Mouse (Mus musculus) liver, embryonic 13.5 days (tissue): ENCODE measurements around the gene Ube2v1. TPM values are rescaled to one million over a fixed set of nuclear protein-coding genes. Genes with fewer than 3 reads are reported as not detected.
A peak's percentile ranks its signal among the peaks of the same experiment; 100 is the strongest.
"Not testable (repeated sequence)": the region's sequence is repeated elsewhere in the genome, so short reads cannot be mapped to it uniquely, and the experiment has no call there.

Experiments used
- ATAC-seq: fragments of 200-750 bp; cut with Nextera tagmentation; 2 replicates; pipeline ENCODE4 v1.8.0; 2017; ENCODE audit warnings: low read depth, mild to moderate bottlenecking, moderate number of reproducible peaks, moderate library complexity
- DNase-seq: peaks from one replicate; pipeline ENCODE4 v3.0.0; 2022
- H3K27ac ChIP-seq: fragments of 300-500 bp; sonication (generic); 2 replicates; pipeline ENCODE4 v1.5.1; 2015; ENCODE audit warnings: moderate library complexity, mild to moderate bottlenecking, inconsistent platforms
- H3K27me3 ChIP-seq: fragments of 300-500 bp; sonication (generic); 2 replicates; pipeline ENCODE4 v1.6.1; 2015; ENCODE audit warnings: mild to moderate bottlenecking, inconsistent platforms
- H3K36me3 ChIP-seq: fragments of 300-500 bp; sonication (generic); 2 replicates; pipeline ENCODE4 v1.6.1; 2015; ENCODE audit warnings: mild to moderate bottlenecking, inconsistent platforms
- H3K4me1 ChIP-seq: fragments of 300-500 bp; sonication (generic); replicated peaks from 2 replicates; pipeline ENCODE4 v1.6.1; 2015; ENCODE audit warnings: inconsistent platforms
- H3K4me2 ChIP-seq: fragments of 300-500 bp; sonication (generic); 2 replicates; pipeline ENCODE4 v1.6.1; 2015; ENCODE audit warnings: inconsistent platforms, mild to moderate bottlenecking, moderate library complexity
- H3K4me3 ChIP-seq: fragments of 300-500 bp; sonication (generic); replicated peaks from 2 replicates; pipeline ENCODE4 v1.5.1; 2015; ENCODE audit warnings: mild to moderate bottlenecking, inconsistent platforms
- H3K9ac ChIP-seq: fragments of 300-500 bp; sonication (generic); 2 replicates; pipeline ENCODE4 v1.6.1; 2015; ENCODE audit warnings: mild to moderate bottlenecking, inconsistent platforms
- H3K9me3 ChIP-seq: fragments of 300-500 bp; sonication (generic); replicated peaks from 2 replicates; pipeline ENCODE4 v1.6.1; 2016; ENCODE audit warnings: inconsistent platforms
- WGBS: fragments of 180-500 bp; shearing (Covaris S2); methylation state at CpG from one replicate; pipeline ENCODE4 v1.1.7; 2015; ENCODE audit not compliant: insufficient replicate concordance; 5-methylcytosine and 5-hydroxymethylcytosine counted together
- polyA plus RNA-seq: library from polyadenylated mRNA; unstranded; fragments of >200 nt; fragmentation: Nextera tagmentation; extraction: Ambion mirVana; gene quantifications from 2 replicates; pipeline ENCODE4 v1.2.1, GENCODE M21; 2015

Gene Ube2v1
- polyA plus RNA-seq, 1 experiment from 2014 or later, result 205 TPM

DNA sequence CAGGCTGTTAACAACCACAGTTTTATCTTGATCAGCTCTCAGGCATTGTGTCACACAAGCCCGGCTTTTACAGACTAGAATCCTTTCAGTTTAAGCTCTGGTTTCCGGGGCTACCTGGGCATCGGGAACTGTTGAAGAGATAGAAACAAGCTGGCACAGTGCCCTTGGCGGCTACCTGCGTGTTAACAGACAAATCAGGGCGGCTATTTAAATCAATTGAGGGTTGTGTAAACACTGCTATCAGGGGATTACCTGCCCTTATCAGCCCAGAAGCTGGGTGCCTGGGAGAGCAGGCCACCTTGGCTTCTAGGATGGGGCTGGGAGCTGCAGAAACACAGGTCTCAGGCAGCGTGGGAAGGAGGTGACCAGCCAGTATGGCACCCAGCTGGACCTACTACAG, 20.8 kb upstream of the Ube2v1 start:
- H3K27me3 ChIP-seq, result 0 out of 2 replicates have a peak, but pooled peaks cover 4% of the 10 kb centered on the region
- no peak overlapping the region for H3K27ac ChIP-seq
- ATAC-seq (no peak), DNase-seq (no peak)
- H3K4me2 ChIP-seq, result no peak overlapping the region
- H3K9ac ChIP-seq, result no peak overlapping the region
- peaks cover 36% of the 10 kb centered on the region for H3K36me3 ChIP-seq
- 66% methylated on average over 7 of the region's 7 CpGs for WGBS
- H3K4me3 ChIP-seq, result no peak overlapping the region
- H3K4me1 ChIP-seq, result peaks cover 28% of the 10 kb centered on the region
- H3K9me3 ChIP-seq, result no peaks in the 10 kb centered on the region

GRCm38 (mm10) chr2:167651622-167652021, 19.7 kb upstream of the Ube2v1 start:
- DNase-seq (no peak), ATAC-seq (no peak)
- Histone ChIP-seq H3K27ac (no peak overlapping the region), H3K36me3 (peaks cover 38% of the 10 kb centered on the region), H3K4me3 (no peak overlapping the region), H3K4me2 (no peak overlapping the region), H3K27me3 (0 out of 2 replicates have a peak, but pooled peaks cover 4% of the 10 kb centered on the region), H3K9ac (no peak overlapping the region), H3K4me1 (peaks cover 17% of the 10 kb centered on the region), H3K9me3 (no peaks in the 10 kb centered on the region)
- WGBS, result 84% methylated on average over 9 of the region's 9 CpGs

DNA sequence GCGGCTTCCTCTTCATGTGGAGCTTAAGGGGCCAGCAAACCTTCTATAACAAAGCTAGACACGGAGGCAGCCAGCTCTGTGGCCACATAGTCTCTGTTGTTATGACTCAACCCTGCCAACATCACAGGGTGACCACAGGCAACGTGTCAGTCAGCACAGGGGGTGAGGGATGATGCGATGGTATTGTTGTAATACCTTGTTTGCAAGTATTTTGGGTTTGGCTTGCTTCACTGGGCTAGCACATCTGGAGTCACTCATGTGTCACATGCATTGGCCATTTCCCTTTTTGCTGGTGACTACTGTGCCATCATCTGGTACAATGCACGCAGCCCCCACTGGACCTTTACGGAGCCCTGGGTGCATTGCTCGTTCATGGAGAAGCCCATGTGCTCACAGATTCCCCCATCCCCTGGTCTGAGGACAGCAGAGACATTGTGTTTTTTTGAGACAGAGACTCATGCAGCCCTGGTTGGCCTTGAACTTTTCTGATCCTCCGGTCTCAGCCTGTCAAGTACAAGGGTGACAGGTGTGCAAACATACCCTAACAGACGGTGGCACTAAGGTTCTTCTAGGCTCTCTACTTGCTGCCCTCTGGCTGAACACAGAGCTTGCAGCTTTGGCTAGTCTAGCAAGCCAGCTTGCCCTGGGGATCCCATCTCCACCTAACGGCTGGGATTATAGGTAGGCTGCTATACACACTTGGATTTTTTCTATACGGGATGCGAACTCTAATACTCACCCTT, 17.6 kb upstream of the Ube2v1 start:
- DNase-seq (no peak), ATAC-seq (no peak)
- peaks cover 58% of the 10 kb centered on the region for H3K36me3 ChIP-seq

GRCm38 (mm10) chr2:167646411-167646810, 14.5 kb upstream of the Ube2v1 start:
- DNase-seq, result no peak
- H3K4me1 ChIP-seq, result peaks cover 15% of the 10 kb centered on the region
- peaks cover 45% of the 10 kb centered on the region for H3K36me3 ChIP-seq
- no peak overlapping the region for H3K4me3 ChIP-seq
- H3K4me2 ChIP-seq, result no peak overlapping the region
- H3K9me3 ChIP-seq, result no peaks in the 10 kb centered on the region
- H3K9ac ChIP-seq, result no peak overlapping the region
- H3K27ac ChIP-seq, result no peak overlapping the region
- WGBS, result 90% methylated on average over 4 of the region's 4 CpGs
- no peaks in the 10 kb centered on the region for H3K27me3 ChIP-seq
- ATAC-seq, result no peak

More for the DNA sequence above, 17.6 kb upstream of the Ube2v1 start:
- Histone ChIP-seq H3K4me3 (no peak overlapping the region), H3K4me2 (no peak overlapping the region), H3K27me3 (0 out of 2 replicates have a peak, but pooled peaks cover 4% of the 10 kb centered on the region), H3K27ac (no peak overlapping the region), H3K9me3 (no peaks in the 10 kb centered on the region), H3K4me1 (peaks cover 15% of the 10 kb centered on the region), H3K9ac (no peak overlapping the region)
- WGBS, result 79% methylated on average over 12 of the region's 12 CpGs

DNA sequence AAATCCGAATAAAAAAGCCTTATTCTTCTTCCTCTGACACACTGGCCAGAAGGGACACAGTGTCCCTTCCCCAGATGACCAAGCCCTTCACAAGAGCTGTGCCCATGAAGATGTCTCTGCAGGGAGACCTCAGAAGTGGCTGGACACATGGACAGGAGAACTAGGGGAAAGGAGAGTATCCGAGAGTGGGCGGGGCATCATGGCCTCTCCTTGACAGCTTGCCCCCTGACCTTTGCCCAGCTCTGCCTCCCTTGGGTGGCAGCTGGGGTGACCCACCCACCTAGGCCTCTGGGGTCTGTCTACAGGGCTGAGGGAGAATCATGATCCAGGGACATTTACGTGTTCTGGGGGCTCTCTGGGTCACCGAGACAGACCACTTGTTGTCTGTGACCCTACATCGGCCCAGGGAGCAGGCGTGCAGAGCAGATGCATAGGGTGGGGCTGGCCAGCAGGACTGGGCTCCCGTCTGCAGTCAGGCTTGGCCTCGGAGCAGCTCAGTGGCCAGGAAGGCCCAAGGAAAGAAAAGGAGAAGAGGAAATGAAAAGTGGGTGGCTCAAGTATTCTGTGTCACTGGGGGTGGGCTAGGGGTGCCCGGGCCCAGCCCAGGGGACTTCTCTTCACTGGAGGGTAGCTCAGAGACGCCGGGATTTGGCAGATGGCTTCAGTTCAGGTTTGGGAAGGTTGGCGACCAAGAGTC, 11.6 kb upstream of the Ube2v1 start:
- peaks cover 37% of the 10 kb centered on the region for H3K36me3 ChIP-seq

DNA sequence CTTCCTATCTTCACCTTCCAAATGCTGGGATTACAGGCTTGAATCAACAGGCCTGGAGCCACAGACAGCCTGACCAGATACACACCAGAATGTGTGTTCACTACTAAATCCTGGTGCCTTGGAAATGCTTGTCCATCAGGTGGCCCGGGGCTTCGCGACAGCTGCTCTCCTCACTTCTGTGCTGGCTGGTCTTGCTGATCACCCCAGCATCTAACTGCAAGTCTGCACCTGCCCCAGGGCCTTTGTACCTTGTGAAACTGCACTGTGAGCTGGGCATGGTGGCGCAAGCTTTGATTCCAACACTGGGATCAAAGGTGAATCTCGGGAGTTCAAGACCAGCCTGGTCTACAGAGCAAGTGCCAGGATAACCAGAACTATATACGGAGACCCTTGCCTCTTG, 10.3 kb upstream of the Ube2v1 start:
- Histone ChIP-seq H3K4me1 (peaks cover 16% of the 10 kb centered on the region), H3K9ac (no peak overlapping the region), H3K9me3 (no peaks in the 10 kb centered on the region), H3K27me3 (no peaks in the 10 kb centered on the region), H3K36me3 (peaks cover 30% of the 10 kb centered on the region), H3K27ac (no peak overlapping the region), H3K4me2 (no peak overlapping the region), H3K4me3 (no peak overlapping the region)
- ATAC-seq, result no peak
- 82% methylated on average over 6 of the region's 6 CpGs for WGBS
- no peak for DNase-seq

More for the DNA sequence above, 11.6 kb upstream of the Ube2v1 start:
- ATAC-seq, H3K9ac ChIP-seq, H3K27ac ChIP-seq, H3K4me3 ChIP-seq, H3K27me3 ChIP-seq, DNase-seq, H3K4me2 ChIP-seq, H3K9me3 ChIP-seq: not testable (repeated sequence)
- 77% methylated on average over 13 of the region's 13 CpGs for WGBS
- peaks cover 16% of the 10 kb centered on the region for H3K4me1 ChIP-seq

GRCm38 (mm10) chr2:167641337-167641736, 9.4 kb upstream of the Ube2v1 start:
- Histone ChIP-seq H3K4me1 (peaks cover 18% of the 10 kb centered on the region), H3K27me3 (no peaks in the 10 kb centered on the region), H3K9me3 (no peaks in the 10 kb centered on the region), H3K4me2 (no peak overlapping the region), H3K27ac (no peak overlapping the region), H3K9ac (no peak overlapping the region), H3K36me3 (peaks cover 27% of the 10 kb centered on the region), H3K4me3 (no peak overlapping the region)
- 37% methylated on average over 8 of the region's 8 CpGs for WGBS
- peak; percentile 60 for ATAC-seq
- DNase-seq, result no peak

DNA sequence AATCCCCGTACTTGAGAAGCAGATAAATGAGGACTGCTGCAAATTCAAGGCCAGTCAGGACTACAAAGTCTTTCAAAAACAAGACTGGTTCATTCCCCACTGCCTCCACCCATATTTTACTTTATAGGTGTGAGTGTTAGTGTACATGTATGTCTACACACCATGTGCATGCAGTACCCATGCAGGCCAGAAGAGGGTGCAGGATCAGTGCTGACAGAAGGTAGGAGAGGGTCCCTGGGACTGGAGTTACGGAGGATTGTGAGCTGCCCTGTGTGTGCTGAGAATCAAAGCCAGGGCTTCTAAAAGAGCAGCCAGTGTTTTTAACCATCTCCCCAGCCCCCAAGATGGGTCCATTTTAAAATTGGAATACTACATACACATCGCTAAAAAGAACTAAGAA, 8.4 kb upstream of the Ube2v1 start:
- Histone ChIP-seq H3K27ac (no peak overlapping the region), H3K4me1 (peaks cover 28% of the 10 kb centered on the region), H3K9me3 (no peaks in the 10 kb centered on the region), H3K4me2 (no peak overlapping the region), H3K9ac (no peak overlapping the region), H3K4me3 (no peak overlapping the region), H3K36me3 (peaks cover 16% of the 10 kb centered on the region), H3K27me3 (no peaks in the 10 kb centered on the region)
- DNase-seq, result no peak
- no peak for ATAC-seq
- WGBS, result 78% methylated on average over 3 of the region's 3 CpGs

DNA sequence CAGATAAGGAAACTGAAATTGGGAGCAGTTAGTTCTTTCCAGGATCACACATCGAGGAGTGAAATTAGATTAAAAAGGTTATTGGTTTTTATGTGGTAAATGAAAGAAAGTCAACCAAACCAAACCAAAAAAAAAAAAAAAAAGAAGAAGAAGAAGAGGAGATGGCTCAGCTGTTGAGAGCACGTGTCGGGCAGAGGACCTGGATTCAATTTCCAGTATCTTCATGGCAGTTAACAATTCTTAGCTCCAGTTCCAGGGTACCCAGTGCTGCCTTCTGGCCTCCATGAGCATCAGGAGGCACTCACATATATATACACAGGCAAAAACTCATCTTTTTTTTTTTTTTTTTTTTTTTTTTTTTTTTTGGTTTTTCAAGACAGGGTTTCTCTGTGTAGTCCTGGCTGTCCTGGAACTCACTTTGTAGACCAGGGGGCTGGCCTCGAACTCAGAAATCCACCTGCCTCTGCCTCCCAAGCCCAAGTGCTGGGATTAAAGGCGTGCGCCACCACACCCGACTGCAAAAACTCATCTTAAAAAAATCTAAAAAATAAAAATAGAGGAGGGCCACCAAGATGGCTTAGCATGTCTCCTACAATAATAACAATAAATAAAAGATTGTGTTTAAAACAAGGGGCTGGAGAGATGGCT, 3.1 kb upstream of the Ube2v1 start:
- Histone ChIP-seq H3K4me3 (peak overlapping the region; percentile 47), H3K4me2 (peak overlapping the region; percentile 93), H3K27me3 (no peaks in the 10 kb centered on the region), H3K27ac (peak overlapping the region; percentile 60), H3K4me1 (peaks cover 51% of the 10 kb centered on the region), H3K9ac (0 out of 2 replicates have a peak overlapping the region, but pooled peaks have one; percentile 47), H3K9me3 (no peaks in the 10 kb centered on the region), H3K36me3 (no peaks in the 10 kb centered on the region)
- DNase-seq (no peak), ATAC-seq (no peak)
- WGBS, result 60% methylated on average over 7 of the region's 7 CpGs

DNA sequence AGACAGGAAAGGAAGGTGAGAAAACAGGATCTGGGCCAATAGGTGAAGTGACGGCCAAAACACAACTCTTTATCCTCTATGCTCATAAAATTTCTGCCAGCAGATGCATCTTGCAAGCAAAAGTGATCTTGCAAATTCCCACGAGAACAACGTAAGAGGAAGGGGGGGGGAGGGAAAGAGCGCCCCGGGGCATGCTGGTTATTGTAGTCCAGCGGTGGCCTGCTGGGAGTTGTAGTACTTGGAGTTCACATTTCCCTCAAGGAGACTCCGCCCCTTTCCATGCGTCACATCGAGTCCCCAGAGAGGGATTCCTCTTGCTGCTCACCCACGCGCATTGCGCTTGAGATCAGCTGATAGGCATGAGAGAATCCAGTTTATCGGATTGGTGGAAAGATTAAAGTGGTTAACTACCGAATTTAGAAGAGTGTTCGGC, 2.5 kb upstream of the Ube2v1 start:
- H3K4me1 ChIP-seq, result peaks cover 57% of the 10 kb centered on the region
- DNase-seq, result peak; percentile 91
- under 1% methylated on average over 15 of the region's 15 CpGs for WGBS

DNA sequence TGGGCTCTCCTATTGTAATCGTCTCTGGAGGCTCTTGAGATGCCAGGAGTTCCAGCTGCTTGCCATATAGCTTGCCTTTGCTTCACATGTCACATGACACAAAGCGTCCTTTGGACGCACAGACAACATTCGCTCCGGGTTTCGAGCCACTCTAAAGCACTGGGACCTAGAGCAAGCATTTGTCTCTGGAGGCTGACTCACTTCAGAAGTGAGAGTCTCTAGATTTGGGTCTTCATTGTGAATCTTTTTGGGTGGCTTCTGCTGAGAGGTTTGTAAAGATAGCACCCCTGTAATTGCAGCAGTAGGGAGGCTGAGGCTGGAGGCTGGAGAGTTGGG, 1.6 kb upstream of the Ube2v1 start:
- peak overlapping the region; percentile 100 for H3K27ac ChIP-seq
- H3K4me1 ChIP-seq, result peaks cover 66% of the 10 kb centered on the region
- H3K36me3 ChIP-seq, result peaks cover 6% of the 10 kb centered on the region
- H3K9ac ChIP-seq, result peak overlapping the region; percentile 100
- ATAC-seq (no peak), DNase-seq (no peak)
- peak overlapping the region; percentile 93 for H3K4me2 ChIP-seq
- WGBS, result 86% methylated on average over 6 of the region's 6 CpGs
- H3K4me3 ChIP-seq, result peak overlapping the region; percentile 46
- no peaks in the 10 kb centered on the region for H3K9me3 ChIP-seq
- no peaks in the 10 kb centered on the region for H3K27me3 ChIP-seq

More for the DNA sequence above, 2.5 kb upstream of the Ube2v1 start:
- H3K27ac ChIP-seq, result peak overlapping the region; percentile 100
- H3K4me3 ChIP-seq, result peak overlapping the region; percentile 47
- no peaks in the 10 kb centered on the region for H3K9me3 ChIP-seq
- peak; percentile 65 for ATAC-seq
- H3K27me3 ChIP-seq, result no peaks in the 10 kb centered on the region
- no peaks in the 10 kb centered on the region for H3K36me3 ChIP-seq
- H3K4me2 ChIP-seq, result peak overlapping the region; percentile 93
- H3K9ac ChIP-seq, result peak overlapping the region; percentile 100
